Mouse (Mus musculus): Measurements from ENCODE around the gene Megf8.

Megf8 gene

GRCm38 (mm10) chr7:25377100-25377700 lies 60.2 kb downstream of the Megf8 start:
- no peak for TF ChIP-seq GATA4 (IDR thresholded peaks at IDR 0.05; ENCODE audit: insufficient replicate concordance, low read length)

- no peak for TF ChIP-seq GATA4 (IDR thresholded peaks at IDR 0.05; ENCODE audit: insufficient replicate concordance, low read length)
Measured at GRCm38 (mm10) chr7:25378181-25379100, 61.5 kb downstream of the Megf8 start.

DNA sequence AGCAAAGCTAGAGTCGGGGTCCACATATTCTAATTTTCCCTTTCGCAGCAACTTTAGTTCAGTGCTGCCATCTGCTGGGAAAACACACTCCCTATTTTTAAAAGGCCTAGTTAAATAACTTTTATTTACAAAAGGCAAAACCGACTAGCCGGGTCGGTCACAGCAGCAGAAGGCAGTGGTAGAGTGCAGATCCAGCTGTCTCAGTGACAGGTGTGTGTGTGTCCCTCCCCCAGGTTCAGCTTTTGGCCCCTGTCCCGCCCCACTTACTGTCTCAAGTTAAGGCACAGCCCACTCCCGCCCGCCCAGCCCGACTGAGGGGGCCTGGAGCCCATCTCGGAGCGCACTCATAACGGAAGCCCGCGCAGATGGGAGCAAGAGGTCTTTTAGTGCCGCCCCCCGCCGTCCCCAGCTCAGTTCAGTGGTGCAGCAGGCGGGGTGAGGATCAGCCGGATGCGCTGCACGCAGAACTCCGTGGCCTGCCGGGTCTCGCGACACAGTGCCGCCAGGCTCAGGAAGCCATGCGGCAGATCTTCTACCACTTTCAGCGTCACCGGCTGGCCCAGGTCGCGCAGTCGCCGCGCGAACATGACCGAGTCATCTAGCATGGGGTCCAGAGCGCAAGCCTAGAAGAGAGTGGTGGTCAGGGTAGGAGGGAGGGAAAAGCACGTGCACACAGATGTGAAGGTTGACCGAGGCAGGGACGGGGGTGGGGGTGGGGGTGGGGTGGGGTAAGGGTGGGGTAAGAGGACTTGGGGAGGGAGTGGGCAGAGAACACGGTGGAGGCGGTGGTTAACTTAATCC lies 62.8 kb downstream of the Megf8 start:
- TF ChIP-seq GATA4 (IDR thresholded peaks at IDR 0.05; ENCODE audit: insufficient replicate concordance, low read length): no peak; the same call in 1 of the 2 replicates

DNA sequence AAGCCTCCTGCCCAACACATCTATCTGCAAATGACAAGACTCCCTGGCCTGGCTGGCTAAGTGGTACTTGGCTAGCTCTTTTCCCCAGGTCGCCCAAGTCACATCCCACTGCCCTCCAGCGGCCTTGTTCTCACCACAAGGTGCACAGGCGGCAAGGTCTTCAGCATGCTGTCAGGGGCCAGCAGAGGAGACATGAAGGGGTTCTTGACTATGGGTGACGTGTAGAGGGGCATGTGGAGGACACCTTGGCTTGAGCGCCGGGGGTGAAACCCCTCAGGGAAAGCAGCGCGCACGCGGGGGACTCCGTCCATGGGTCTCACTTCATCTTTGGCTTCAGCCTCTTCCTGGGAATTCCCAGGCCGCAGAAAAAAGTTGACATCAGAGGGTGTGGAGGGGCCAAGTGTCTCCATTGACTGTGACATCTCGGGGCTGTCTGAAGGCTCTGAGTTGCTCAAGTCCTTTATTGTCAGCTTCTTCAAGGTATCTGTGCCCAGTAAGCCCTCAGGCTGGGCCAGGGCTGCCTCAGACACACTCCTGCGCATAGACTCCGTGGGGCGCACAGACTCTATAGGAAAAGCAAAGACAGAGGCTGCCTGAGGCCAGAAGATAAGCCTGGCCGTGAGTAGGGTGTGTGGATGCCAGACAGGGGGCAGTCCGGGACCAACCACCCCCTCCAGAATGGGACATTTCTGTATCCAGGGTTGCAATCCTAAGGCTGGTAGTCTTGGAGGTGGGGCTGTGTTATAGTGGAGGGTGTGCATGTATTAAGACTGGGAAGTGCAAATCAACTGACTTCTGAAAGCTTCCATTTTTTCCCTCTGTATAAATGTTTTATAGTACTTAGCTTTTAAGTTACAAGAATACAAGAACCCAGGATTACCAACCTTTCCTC lies 63.7 kb downstream of the Megf8 start:
- no peak for TF ChIP-seq GATA4 (IDR thresholded peaks at IDR 0.05; ENCODE audit: insufficient replicate concordance, low read length)

GRCm38 (mm10) chr7:25381284-25381680 lies 64.3 kb downstream of the Megf8 start:
- TF ChIP-seq GATA4 (IDR thresholded peaks at IDR 0.05; ENCODE audit: insufficient replicate concordance, low read length): no peak

DNA sequence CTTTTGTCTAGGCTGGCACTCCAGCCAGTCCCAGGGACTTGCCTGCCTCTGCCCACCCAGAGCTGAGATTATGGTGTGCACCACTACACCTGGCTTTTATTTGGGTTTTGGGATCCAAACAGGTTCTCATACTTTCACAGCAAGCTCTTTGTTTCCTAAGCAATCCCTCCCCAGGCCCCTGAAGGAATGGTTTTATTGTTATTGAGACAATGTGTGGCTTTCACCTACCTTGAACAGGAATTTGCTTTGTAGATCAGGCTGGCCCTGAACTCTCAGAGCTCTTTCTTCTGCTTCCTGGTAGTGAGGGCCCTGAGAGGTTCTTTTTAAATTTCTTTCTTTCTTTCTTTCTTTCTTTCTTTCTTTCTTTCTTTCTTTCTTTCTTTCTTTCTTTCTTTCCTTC lies 65.6 kb downstream of the Megf8 start:
- no peak for TF ChIP-seq GATA4 (IDR thresholded peaks at IDR 0.05; ENCODE audit: insufficient replicate concordance, low read length)

- no peak for TF ChIP-seq GATA4 (IDR thresholded peaks at IDR 0.05; ENCODE audit: insufficient replicate concordance, low read length)
Measured at GRCm38 (mm10) chr7:25383385-25383784, 66.4 kb downstream of the Megf8 start.

GRCm38 (mm10) chr7:25383891-25384290 lies 66.9 kb downstream of the Megf8 start:
- TF ChIP-seq GATA4 (IDR thresholded peaks at IDR 0.05; ENCODE audit: insufficient replicate concordance, low read length): no peak

GRCm38 (mm10) chr7:25384318-25384717 lies 67.4 kb downstream of the Megf8 start:
- TF ChIP-seq GATA4 (IDR thresholded peaks at IDR 0.05; ENCODE audit: insufficient replicate concordance, low read length): no peak

GRCm38 (mm10) chr7:25384818-25385217 lies 67.9 kb downstream of the Megf8 start:
- no peak for TF ChIP-seq GATA4 (IDR thresholded peaks at IDR 0.05; ENCODE audit: insufficient replicate concordance, low read length)

- TF ChIP-seq GATA4 (IDR thresholded peaks at IDR 0.05; ENCODE audit: insufficient replicate concordance, low read length): no peak
Measured at GRCm38 (mm10) chr7:25385259-25385658, 68.3 kb downstream of the Megf8 start.

DNA sequence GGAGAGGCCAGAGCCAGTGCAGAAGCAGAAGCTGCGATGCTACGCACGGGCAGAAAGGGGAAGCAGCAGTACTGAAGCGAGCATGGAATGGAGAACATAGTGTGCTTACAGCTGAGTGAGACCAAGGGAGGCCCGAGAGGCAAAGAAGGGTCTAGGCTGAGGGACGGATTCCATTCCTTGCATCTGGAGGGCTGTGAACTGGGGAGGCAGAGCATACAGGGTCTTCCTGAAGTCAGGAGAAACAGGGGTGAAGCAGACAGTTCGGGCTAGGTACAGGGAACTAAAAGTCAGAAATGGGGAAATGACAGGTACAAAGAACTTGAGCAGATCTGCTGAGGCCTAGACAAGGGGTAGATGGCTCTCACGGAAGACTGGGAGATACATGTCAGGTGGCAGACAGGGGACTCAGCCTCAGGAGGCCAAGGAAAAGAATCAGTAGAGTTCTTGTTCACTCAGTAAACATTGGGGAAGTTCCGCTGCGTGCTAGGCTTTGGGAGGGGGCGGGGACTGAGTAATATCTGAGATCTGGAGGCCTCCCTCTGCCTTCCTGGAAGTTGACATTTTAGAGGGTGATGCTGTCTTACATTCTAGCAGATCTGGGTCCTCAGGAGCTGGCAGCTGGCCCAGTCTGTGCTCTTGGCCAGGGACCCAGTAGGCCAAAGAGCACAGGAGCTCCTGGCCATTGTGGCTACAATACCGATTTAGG lies 69.0 kb downstream of the Megf8 start:
- TF ChIP-seq GATA4 (IDR thresholded peaks at IDR 0.05; ENCODE audit: insufficient replicate concordance, low read length): no peak

GRCm38 (mm10) chr7:25387811-25388440 lies 71.0 kb downstream of the Megf8 start:
- no peak for TF ChIP-seq GATA4 (IDR thresholded peaks at IDR 0.05; ENCODE audit: insufficient replicate concordance, low read length)

- TF ChIP-seq GATA4 (IDR thresholded peaks at IDR 0.05; ENCODE audit: insufficient replicate concordance, low read length): no peak
Measured at GRCm38 (mm10) chr7:25388916-25389315, 72.0 kb downstream of the Megf8 start.

All from liver, adult (tissue).